Mouse (Mus musculus) ES-Bruce4 (cell line): ENCODE results near the gene Efcab11. TPM values are rescaled to one million over a fixed set of nuclear protein-coding genes. Genes with fewer than 3 reads are reported as not detected.

Experiments
- H3K27ac ChIP-seq: 2 replicates; pipeline ENCODE4 v1.5.1; 2012; ENCODE audit warnings: low read length, inconsistent platforms; ENCODE audit not compliant: insufficient read depth
- H3K27me3 ChIP-seq: 2 replicates; pipeline ENCODE4 v1.6.1; 2012; ENCODE audit warnings: mild to moderate bottlenecking, low read length, inconsistent platforms; ENCODE audit not compliant: control insufficient read depth, poor library complexity, insufficient read depth, severe bottlenecking
- H3K36me3 ChIP-seq: 2 replicates; pipeline ENCODE4 v1.6.1; 2012; ENCODE audit warnings: inconsistent platforms, mild to moderate bottlenecking, low read length, moderate library complexity; ENCODE audit not compliant: control insufficient read depth, poor library complexity, insufficient read depth, severe bottlenecking
- H3K4me1 ChIP-seq: one replicate; pipeline ENCODE4 v1.8.1; 2011; ENCODE audit warnings: low read length; ENCODE audit not compliant: control insufficient read depth, insufficient read depth
- H3K4me3 ChIP-seq: 2 replicates; pipeline ENCODE4 v1.5.1; 2011; ENCODE audit warnings: low read depth, mild to moderate bottlenecking, low read length
- H3K9ac ChIP-seq: 2 replicates; pipeline ENCODE4 v1.6.1; 2012; ENCODE audit warnings: low read depth, mild to moderate bottlenecking, inconsistent platforms; ENCODE audit not compliant: poor library complexity, severe bottlenecking
- H3K9me3 ChIP-seq: replicated peaks from 2 replicates; pipeline ENCODE4 v1.6.1; 2012; ENCODE audit warnings: mild to moderate bottlenecking, low read length, inconsistent platforms; ENCODE audit not compliant: control insufficient read depth, poor library complexity, insufficient read depth, severe bottlenecking
- CTCF ChIP-seq: IDR thresholded peaks from one replicate; pipeline ENCODE4 v1.8.1; 2011; ENCODE audit warnings: low read depth, low read length
- EP300 ChIP-seq: IDR thresholded peaks from 2 replicates; pipeline ENCODE4 v1.6.1; 2011; ENCODE audit warnings: low read depth, low read length; ENCODE audit not compliant: insufficient read depth
- POLR2A ChIP-seq: IDR thresholded peaks from one replicate; pipeline ENCODE4 v1.8.1; 2011; ENCODE audit warnings: low read length; ENCODE audit not compliant: insufficient read depth
- polyA plus RNA-seq: library from polyadenylated mRNA; stranded (reverse); fragments of >200 nt; gene quantifications from 2 replicates; pipeline ENCODE4 v1.2.4, GENCODE M21; 2011; ENCODE audit warnings: low read depth; ENCODE audit not compliant: missing spikeins, insufficient read depth, insufficient read length

The Efcab11 gene
- polyA plus RNA-seq, 1 experiment = 8.4 TPM

GRCm38 (mm10) chr12:99681681-99682080, 202.6 kb downstream of the Efcab11 start:
- Histone ChIP-seq H3K4me1 (no peaks in the 10 kb centered on the region), H3K36me3 (no peaks in the 10 kb centered on the region), H3K27ac (no peak overlapping the region), H3K9me3 (no peaks in the 10 kb centered on the region), H3K9ac (no peak overlapping the region), H3K27me3 (no peaks in the 10 kb centered on the region), H3K4me3 (no peak overlapping the region)
- TF ChIP-seq POLR2A (no peak), EP300 (no peak), CTCF (no peak)

GRCm38 (mm10) chr12:99671866-99672191, 212.4 kb downstream of the Efcab11 start:
- Histone ChIP-seq H3K27me3 (no peaks in the 10 kb centered on the region), H3K4me3 (no peak overlapping the region), H3K27ac (no peak overlapping the region), H3K9ac (no peak overlapping the region), H3K36me3 (no peaks in the 10 kb centered on the region), H3K9me3 (no peaks in the 10 kb centered on the region), H3K4me1 (no peaks in the 10 kb centered on the region)
- TF ChIP-seq EP300 (no peak), CTCF (no peak), POLR2A (no peak)

- H3K27ac ChIP-seq = no peak overlapping the region
- TF ChIP-seq CTCF (no peak), EP300 (no peak), POLR2A (no peak)
- no peaks in the 10 kb centered on the region for H3K27me3 ChIP-seq
- H3K4me3 ChIP-seq = no peak overlapping the region
- no peaks in the 10 kb centered on the region for H3K9me3 ChIP-seq
- H3K4me1 ChIP-seq = no peaks in the 10 kb centered on the region
- no peak overlapping the region for H3K9ac ChIP-seq
- no peaks in the 10 kb centered on the region for H3K36me3 ChIP-seq
Observed at GRCm38 (mm10) chr12:99671162-99671865, 212.9 kb downstream of the Efcab11 start.

GRCm38 (mm10) chr12:99670762-99671152, 213.5 kb downstream of the Efcab11 start:
- Histone ChIP-seq H3K9me3 (no peaks in the 10 kb centered on the region), H3K27ac (no peak overlapping the region), H3K36me3 (no peaks in the 10 kb centered on the region), H3K4me3 (no peak overlapping the region), H3K4me1 (no peaks in the 10 kb centered on the region), H3K27me3 (no peaks in the 10 kb centered on the region), H3K9ac (no peak overlapping the region)
- TF ChIP-seq EP300 = no peak
- no peak for TF ChIP-seq CTCF
- TF ChIP-seq POLR2A = no peak

GRCm38 (mm10) chr12:99669976-99670761, 214.1 kb downstream of the Efcab11 start:
- H3K9ac ChIP-seq = no peak overlapping the region
- no peak overlapping the region for H3K4me3 ChIP-seq
- no peak overlapping the region for H3K27ac ChIP-seq
- no peaks in the 10 kb centered on the region for H3K9me3 ChIP-seq
- TF ChIP-seq POLR2A = no peak
- no peak for TF ChIP-seq EP300
- no peak for TF ChIP-seq CTCF
- no peaks in the 10 kb centered on the region for H3K36me3 ChIP-seq
- no peaks in the 10 kb centered on the region for H3K4me1 ChIP-seq
- H3K27me3 ChIP-seq = no peaks in the 10 kb centered on the region
